Mouse (Mus musculus) liver, adult 2 months (tissue): ENCODE measurements around the gene Ppp2r2c. TPM values are rescaled to one million over a fixed set of nuclear protein-coding genes. Genes with fewer than 3 reads are reported as not detected.

Experiments
- DNase-seq: peaks from one replicate; pipeline ENCODE4 v3.0.0-alpha.2; 2011; ENCODE audit warnings: low read depth, low spot score; ENCODE audit errors: extremely low read depth
- H3K27ac ChIP-seq: fragments of 200-500 bp; replicated peaks from 2 replicates; pipeline ENCODE4 v1.5.1; 2012; ENCODE audit warnings: low read depth, mild to moderate bottlenecking, control low read depth, inconsistent platforms, low read length; ENCODE audit not compliant: insufficient read depth
- H3K27me3 ChIP-seq: fragments of 200-500 bp; 2 replicates; pipeline ENCODE4 v1.6.1; 2012; ENCODE audit warnings: mild to moderate bottlenecking, moderate library complexity, low read length, inconsistent platforms; ENCODE audit not compliant: control insufficient read depth, insufficient read depth
- H3K36me3 ChIP-seq: fragments of 200-500 bp; 2 replicates; pipeline ENCODE4 v1.6.1; 2012; ENCODE audit warnings: low read length, inconsistent platforms; ENCODE audit not compliant: control insufficient read depth, insufficient read depth
- H3K4me1 ChIP-seq: fragments of 200-500 bp; 2 replicates; pipeline ENCODE4 v1.6.1; 2011; ENCODE audit warnings: low read length; ENCODE audit not compliant: control insufficient read depth, insufficient read depth
- H3K4me3 ChIP-seq: fragments of 200-500 bp; 2 replicates; pipeline ENCODE4 v1.5.1; 2011; ENCODE audit warnings: low read depth, mild to moderate bottlenecking, control low read depth, low read length, moderate library complexity; ENCODE audit not compliant: insufficient read depth
- H3K79me2 ChIP-seq: fragments of 200-500 bp; 2 replicates; pipeline ENCODE4 v1.6.1; 2012; ENCODE audit warnings: inconsistent platforms, mild to moderate bottlenecking, low read length, moderate library complexity; ENCODE audit not compliant: control insufficient read depth, insufficient read depth
- H3K9ac ChIP-seq: fragments of 200-500 bp; 2 replicates; pipeline ENCODE4 v1.6.1; 2012; ENCODE audit warnings: low read depth, mild to moderate bottlenecking, control low read depth, inconsistent platforms, low read length
- CTCF ChIP-seq: fragments of 200-500 bp; IDR thresholded peaks from 2 replicates; pipeline ENCODE4 v1.5.1; 2011; ENCODE audit warnings: low read depth, low read length, control low read depth
- POLR2A ChIP-seq: fragments of 200-500 bp; IDR thresholded peaks from 2 replicates; pipeline ENCODE4 v1.6.1; 2011; ENCODE audit warnings: low read length, control low read depth; ENCODE audit not compliant: insufficient read depth; ENCODE audit errors: extremely low read depth
- WGBS: fragments of 180-500 bp; shearing (Covaris S2); methylation state at CpG from one replicate; pipeline ENCODE4 v1.1.7; 2018; 5-methylcytosine and 5-hydroxymethylcytosine counted together
- polyA plus RNA-seq: library from polyadenylated mRNA; depleted of rRNA; stranded (reverse); fragments of >200 nt; gene quantifications from 2 replicates; pipeline ENCODE4 v1.2.3, GENCODE M21; 2012
- total RNA-seq: library from RNA; depleted of rRNA; stranded (reverse); fragments of >200 nt; gene quantifications from 2 replicates; pipeline ENCODE4 v1.2.3, GENCODE M21; 2014

Ppp2r2c gene
- total and polyA plus RNA-seq, 2 experiments: under 0.01 TPM; not detected in 1

DNA sequence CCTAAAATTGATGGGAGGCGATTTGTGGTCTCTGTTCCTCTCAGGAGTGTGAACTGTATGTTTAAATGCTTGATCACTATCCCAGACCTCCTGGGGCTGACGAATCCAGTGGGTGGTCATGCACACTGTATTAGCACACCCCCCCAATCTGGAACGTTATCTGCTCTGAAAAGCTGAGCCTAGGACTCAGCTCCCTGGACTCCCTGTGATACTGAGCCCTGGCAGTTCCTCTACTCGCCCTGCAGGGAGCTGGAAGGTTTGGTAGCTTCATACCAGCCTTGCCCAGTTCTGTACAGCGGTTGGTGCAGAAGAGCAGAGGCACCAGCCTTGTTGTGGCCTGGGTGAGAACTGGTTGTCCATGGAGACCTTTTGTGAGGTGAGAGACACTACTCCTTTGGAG lies 31.1 kb downstream of the Ppp2r2c start:
- Histone ChIP-seq H3K9ac (no peak overlapping the region), H3K79me2 (no peaks in the 10 kb centered on the region), H3K27ac (no peak overlapping the region), H3K4me1 (no peaks in the 10 kb centered on the region), H3K36me3 (no peaks in the 10 kb centered on the region), H3K27me3 (no peaks in the 10 kb centered on the region), H3K4me3 (no peak overlapping the region)
- no peak for DNase-seq
- WGBS: 62% methylated on average over 5 of the region's 5 CpGs
- TF ChIP-seq POLR2A (no peak), CTCF (no peak)

- H3K79me2 ChIP-seq: no peaks in the 10 kb centered on the region
- H3K9ac ChIP-seq: no peak overlapping the region
- TF ChIP-seq CTCF (no peak), POLR2A (no peak)
- 57% methylated on average over 6 of the region's 6 CpGs for WGBS
- DNase-seq: no peak
- H3K4me3 ChIP-seq: no peak overlapping the region
- H3K27me3 ChIP-seq: no peaks in the 10 kb centered on the region
- H3K4me1 ChIP-seq: no peaks in the 10 kb centered on the region
- H3K27ac ChIP-seq: no peak overlapping the region
- H3K36me3 ChIP-seq: no peaks in the 10 kb centered on the region
Measured at GRCm38 (mm10) chr5:36900189-36900619, 31.9 kb downstream of the Ppp2r2c start.

- Histone ChIP-seq H3K9ac (no peak overlapping the region), H3K4me1 (no peaks in the 10 kb centered on the region), H3K36me3 (no peaks in the 10 kb centered on the region), H3K27me3 (no peaks in the 10 kb centered on the region), H3K79me2 (no peaks in the 10 kb centered on the region), H3K4me3 (no peak overlapping the region), H3K27ac (no peak overlapping the region)
- TF ChIP-seq CTCF: no peak
- no peak for TF ChIP-seq POLR2A
- DNase-seq: no peak
- WGBS: 60% methylated on average over 2 of the region's 2 CpGs
Measured at GRCm38 (mm10) chr5:36902807-36903206, 34.5 kb downstream of the Ppp2r2c start.

DNA sequence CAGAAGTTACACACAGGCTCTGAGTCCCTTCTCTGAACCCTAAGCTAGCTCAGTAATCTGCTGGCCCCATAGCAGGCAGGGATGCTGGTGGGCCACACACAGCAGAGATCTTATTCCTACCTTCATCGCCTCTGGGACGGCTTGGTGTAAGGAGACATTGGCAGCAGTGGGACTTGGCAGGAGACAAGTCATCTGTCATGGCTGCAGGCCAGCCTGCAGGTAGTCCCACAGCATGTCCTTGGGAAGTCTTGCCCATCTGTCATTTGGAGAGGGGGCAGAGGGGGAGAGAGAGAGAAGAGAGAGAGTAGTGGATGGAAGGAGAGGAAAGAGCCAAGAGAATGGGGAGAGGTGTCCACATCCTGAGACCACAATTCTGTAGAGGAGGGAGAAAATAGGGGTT lies 35.8 kb downstream of the Ppp2r2c start:
- Histone ChIP-seq H3K4me1 (no peaks in the 10 kb centered on the region), H3K27me3 (no peaks in the 10 kb centered on the region), H3K36me3 (no peaks in the 10 kb centered on the region), H3K27ac (no peak overlapping the region), H3K4me3 (no peak overlapping the region), H3K79me2 (no peaks in the 10 kb centered on the region), H3K9ac (no peak overlapping the region)
- no peak for DNase-seq
- 79% methylated on average over 2 of the region's 2 CpGs for WGBS
- TF ChIP-seq CTCF (no peak), POLR2A (no peak)

DNA sequence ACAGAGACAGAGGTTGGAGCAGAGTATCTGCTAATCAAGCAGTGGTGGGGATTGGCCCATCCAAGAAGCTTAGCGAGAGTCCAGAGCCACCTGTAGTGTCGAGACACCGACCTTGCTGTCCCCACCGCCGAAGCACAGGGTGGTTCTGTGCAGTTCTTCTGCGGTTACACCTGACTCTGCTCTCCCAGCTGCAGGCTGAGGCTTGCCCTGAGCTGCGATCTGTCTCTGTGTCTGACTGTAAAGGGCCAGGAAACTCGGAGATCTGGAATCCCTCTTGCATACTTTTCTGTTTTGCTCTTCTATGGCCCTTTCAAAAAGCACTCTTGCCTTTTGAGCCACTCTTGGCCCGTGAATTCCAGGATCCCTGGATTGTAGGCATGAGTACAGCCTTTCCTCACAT lies 36.4 kb downstream of the Ppp2r2c start:
- no peaks in the 10 kb centered on the region for H3K36me3 ChIP-seq
- no peak overlapping the region for H3K4me3 ChIP-seq
- no peak overlapping the region for H3K27ac ChIP-seq
- no peak for DNase-seq
- H3K79me2 ChIP-seq: no peaks in the 10 kb centered on the region
- H3K27me3 ChIP-seq: no peaks in the 10 kb centered on the region
- no peaks in the 10 kb centered on the region for H3K4me1 ChIP-seq
- 72% methylated on average over 9 of the region's 9 CpGs for WGBS
- TF ChIP-seq CTCF: no peak
- TF ChIP-seq POLR2A: no peak
- no peak overlapping the region for H3K9ac ChIP-seq

GRCm38 (mm10) chr5:36905216-36905615 lies 36.9 kb downstream of the Ppp2r2c start:
- TF ChIP-seq POLR2A (no peak), CTCF (no peak)
- Histone ChIP-seq H3K4me3 (no peak overlapping the region), H3K27me3 (no peaks in the 10 kb centered on the region), H3K36me3 (no peaks in the 10 kb centered on the region), H3K27ac (no peak overlapping the region), H3K9ac (no peak overlapping the region), H3K4me1 (no peaks in the 10 kb centered on the region), H3K79me2 (no peaks in the 10 kb centered on the region)
- 79% methylated on average over 8 of the region's 8 CpGs for WGBS
- no peak for DNase-seq
